Mouse (Mus musculus): ENCODE results near the gene Ptprm. TPM values are rescaled to one million over a fixed set of nuclear protein-coding genes. Genes with fewer than 3 reads are reported as not detected.

Gene Ptprm
- total and polyA plus RNA-seq, 3 experiments: not detected

DNA sequence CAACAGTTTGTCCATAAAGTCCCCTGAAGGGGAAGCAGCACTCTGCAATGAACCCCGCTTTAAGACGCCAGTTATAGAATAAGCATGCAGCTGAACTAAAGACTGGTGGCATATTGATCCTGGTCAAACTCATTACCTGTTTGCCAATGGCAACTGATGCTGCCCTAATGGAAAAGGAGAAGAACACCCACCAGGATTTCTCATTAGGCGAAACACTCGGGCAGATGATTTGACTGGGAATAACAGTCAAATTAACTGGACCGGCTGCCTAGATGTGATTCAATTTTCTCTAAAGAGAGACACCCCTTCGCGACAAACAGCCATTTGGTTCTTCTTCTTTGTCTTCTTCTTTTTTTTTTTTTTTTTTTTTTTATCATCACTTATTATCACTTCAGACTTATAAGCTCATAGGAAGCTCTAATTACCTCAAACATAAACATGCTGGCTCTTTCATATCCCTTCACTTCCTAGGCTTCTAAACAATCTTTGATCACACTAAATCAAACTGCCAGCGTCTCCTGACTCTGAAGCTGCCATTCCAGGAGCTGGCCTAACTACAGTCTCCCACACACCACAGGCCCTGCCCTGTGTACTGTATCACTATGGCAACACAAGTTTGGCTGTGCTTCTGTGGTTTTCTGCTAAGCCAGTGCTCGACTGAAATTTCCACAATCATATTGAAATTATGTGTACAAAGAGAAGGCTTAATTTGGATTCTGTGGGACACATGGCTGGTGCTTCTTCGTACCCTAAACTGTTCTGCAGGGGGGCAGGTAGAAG lies 48.0 kb downstream of the Ptprm start:
- Histone ChIP-seq H3K36me3 (ENCODE audit: control insufficient read depth in 1 of 2, insufficient read depth in 2 of 2, low read length in 2 of 2) (no peaks in the 10 kb centered on the region), H3K4me1 (ENCODE audit: control insufficient read depth in 1 of 2, insufficient read depth in 2 of 2, low read length in 2 of 2) (no peaks in the 10 kb centered on the region), H3K9ac (ENCODE audit: control insufficient read depth, low read depth, low read length, poor library complexity, severe bottlenecking) (no peak overlapping the region), H3K27ac (ENCODE audit: control insufficient read depth, low read depth, low read length) (no peak overlapping the region), H3K9me3 (replicated peaks; ENCODE audit: insufficient read depth, low read length) (no peaks in the 10 kb centered on the region), H3K4me3 (ENCODE audit: control insufficient read depth in 1 of 2, insufficient read depth in 1 of 2, low read depth in 2 of 2, low read length in 2 of 2) (no peak overlapping the region), H3K27me3 (ENCODE audit: control insufficient read depth in 1 of 2, insufficient read depth in 2 of 2, low read length in 2 of 2) (no peaks in the 10 kb centered on the region), H3K79me2 (ENCODE audit: control insufficient read depth, insufficient read depth, low read length, poor library complexity) (no peaks in the 10 kb centered on the region)
- TF ChIP-seq USF2 (IDR thresholded peaks at IDR 0.05; ENCODE audit: borderline replicate concordance in 1 of 2, insufficient read depth in 1 of 2, low read depth in 1 of 2, low read length in 2 of 2) (no peak), ETS1 (IDR thresholded peaks at IDR 0.05; ENCODE audit: low read depth, low read length) (no peak), CHD1 (IDR thresholded peaks at IDR 0.05; ENCODE audit: low read depth, low read length) (no peak), POLR2AphosphoS5 (IDR thresholded peaks at IDR 0.05; ENCODE audit: borderline replicate concordance, low read depth, low read length) (no peak), TAL1 (IDR thresholded peaks at IDR 0.05; ENCODE audit: low read length) (no peak), POLR2A (IDR thresholded peaks at IDR 0.05; ENCODE audit: control insufficient read depth in 1 of 2, insufficient read depth in 1 of 2, low read depth in 1 of 2, low read length in 2 of 2, poor library complexity in 1 of 2) (no peak), MAX (IDR thresholded peaks at IDR 0.05; ENCODE audit: low read length) (no peak), SIN3A (IDR thresholded peaks at IDR 0.05; ENCODE audit: low read length) (no peak), KAT2A (conservative IDR thresholded peaks at IDR 0.05; ENCODE audit: low read depth, low read length) (no peak), MAFK (IDR thresholded peaks at IDR 0.05; ENCODE audit: borderline replicate concordance, low read depth, low read length) (no peak), USF1 (IDR thresholded peaks at IDR 0.05; ENCODE audit: low read depth, low read length) (no peak), POLR2AphosphoS2 (IDR thresholded peaks at IDR 0.05; ENCODE audit: low read length) (no peak), GATA1 (IDR thresholded peaks at IDR 0.05; ENCODE audit: low read depth, low read length) (no peak), HCFC1 (IDR thresholded peaks at IDR 0.05; ENCODE audit: low read depth, low read length) (no peak), SMC3 (IDR thresholded peaks at IDR 0.05; ENCODE audit: low read depth, low read length) (no peak), ELF1 (IDR thresholded peaks at IDR 0.05; ENCODE audit: low read depth, low read length) (no peak), TCF12 (IDR thresholded peaks at IDR 0.05; ENCODE audit: low read depth, low read length) (no peak), MXI1 (IDR thresholded peaks at IDR 0.05; ENCODE audit: low read depth, low read length) (no peak)
- DNase-seq (ENCODE audit: low read depth, low spot score): no peak

DNA sequence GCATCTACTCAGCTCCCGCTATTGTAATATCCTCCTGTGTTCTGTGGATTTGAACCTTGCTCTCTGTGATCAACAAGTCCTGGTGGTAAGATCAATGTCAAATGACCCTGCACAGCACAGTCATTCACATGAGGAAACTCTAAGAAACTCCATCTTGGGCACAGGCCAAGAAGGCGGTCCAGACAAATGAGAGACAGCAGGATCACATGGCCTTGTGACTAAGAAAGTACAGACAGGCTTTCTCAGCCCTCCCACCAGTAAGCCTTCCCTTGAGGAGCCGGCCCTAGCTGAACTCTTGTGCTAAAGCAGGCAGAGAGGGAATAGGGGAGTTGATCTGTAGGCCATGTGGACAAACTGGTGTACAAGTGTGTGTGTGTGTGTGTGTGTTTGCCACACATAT lies 49.4 kb downstream of the Ptprm start:
- Histone ChIP-seq H3K4me1 (ENCODE audit: control insufficient read depth in 1 of 2, insufficient read depth in 2 of 2, low read length in 2 of 2) (no peaks in the 10 kb centered on the region), H3K9ac (ENCODE audit: control insufficient read depth, low read depth, low read length, poor library complexity, severe bottlenecking) (no peak overlapping the region), H3K4me3 (ENCODE audit: control insufficient read depth in 1 of 2, insufficient read depth in 1 of 2, low read depth in 2 of 2, low read length in 2 of 2) (no peak overlapping the region), H3K79me2 (ENCODE audit: control insufficient read depth, insufficient read depth, low read length, poor library complexity) (no peaks in the 10 kb centered on the region), H3K36me3 (ENCODE audit: control insufficient read depth in 1 of 2, insufficient read depth in 2 of 2, low read length in 2 of 2) (no peaks in the 10 kb centered on the region), H3K9me3 (replicated peaks; ENCODE audit: insufficient read depth, low read length) (no peaks in the 10 kb centered on the region), H3K27ac (ENCODE audit: control insufficient read depth, low read depth, low read length) (no peak overlapping the region), H3K27me3 (ENCODE audit: control insufficient read depth in 1 of 2, insufficient read depth in 2 of 2, low read length in 2 of 2) (no peaks in the 10 kb centered on the region)
- TF ChIP-seq USF1 (IDR thresholded peaks at IDR 0.05; ENCODE audit: low read depth, low read length) (no peak), ZMIZ1 (IDR thresholded peaks at IDR 0.05; ENCODE audit: low read depth, low read length) (no peak), NRF1 (IDR thresholded peaks at IDR 0.05; ENCODE audit: insufficient read depth, low read depth, low read length, poor library complexity, severe bottlenecking) (no peak), TCF12 (IDR thresholded peaks at IDR 0.05; ENCODE audit: low read depth, low read length) (no peak)
- DNase-seq (ENCODE audit: low read depth, low spot score): no peak
